Mouse (Mus musculus) ES-Bruce4 (cell line): ENCODE measurements at regions not wholly inside any gene's neighbourhood (a gene's known extent, or its start where the extent isn't known, plus 50 kb on each side); places are given as distances from the start of the nearest gene placed in this dataset.

ENCODE experiments used
- CTCF ChIP-seq: IDR thresholded peaks from one replicate; pipeline ENCODE4 v1.8.1; 2011; ENCODE audit warnings: low read depth, low read length
- POLR2A ChIP-seq: IDR thresholded peaks from one replicate; pipeline ENCODE4 v1.8.1; 2011; ENCODE audit warnings: low read length; ENCODE audit not compliant: insufficient read depth

GRCm38 (mm10) chr3:130827021-130827420 lies 96.8 kb upstream of the Rpl34 start:
- TF ChIP-seq POLR2A (no peak), CTCF (no peak)
